Mouse (Mus musculus) MEL (cell line): ENCODE data around the gene Mgat4c. TPM values are rescaled to one million over a fixed set of nuclear protein-coding genes. Genes with fewer than 3 reads are reported as not detected.

ENCODE experiments used
- DNase-seq: peaks from one replicate; pipeline ENCODE4 v3.0.0; 2011; ENCODE audit warnings: low read depth, low spot score
- H3K27ac ChIP-seq: 2 replicates; pipeline ENCODE4 v1.5.1; 2012; ENCODE audit warnings: low read depth, mild to moderate bottlenecking, control low read depth, low read length, moderate library complexity; ENCODE audit not compliant: control insufficient read depth
- H3K27me3 ChIP-seq, 2 experiments: fragments of 150-350 bp in 1 of 2; sonication (generic) in 1 of 2; 2 replicates each; pipeline ENCODE4 v1.6.1; 2012; ENCODE audit warnings: low read length in 2 of 2, mild to moderate bottlenecking in 2 of 2, improper control_type of control experiment in 1 of 2, moderate library complexity in 1 of 2; ENCODE audit not compliant: insufficient read depth in 2 of 2, control insufficient read depth in 1 of 2
- H3K36me3 ChIP-seq, 2 experiments: 2 replicates each; pipeline ENCODE4 v1.6.1; 2012 to 2014; ENCODE audit warnings: low read length in 2 of 2, improper control_type of control experiment in 1 of 2, inconsistent platforms in 1 of 2, mild to moderate bottlenecking in 1 of 2; ENCODE audit not compliant: insufficient read depth in 2 of 2, control insufficient read depth in 1 of 2
- H3K4me1 ChIP-seq, 2 experiments: fragments of 150-350 bp in 1 of 2; sonication (generic) in 1 of 2; 2 replicates each; pipeline ENCODE4 v1.6.1; 2012; ENCODE audit warnings: low read length in 2 of 2, improper control_type of control experiment in 1 of 2, mild to moderate bottlenecking in 1 of 2; ENCODE audit not compliant: insufficient read depth in 2 of 2, control insufficient read depth in 1 of 2
- H3K4me3 ChIP-seq, 2 experiments: fragments of 150-350 bp in 1 of 2; sonication (generic) in 1 of 2; 2 replicates each; pipeline ENCODE4 v1.5.1; 2012; ENCODE audit warnings: low read depth in 2 of 2, low read length in 2 of 2, mild to moderate bottlenecking in 2 of 2, moderate library complexity in 2 of 2, control low read depth in 1 of 2, improper control_type of control experiment in 1 of 2; ENCODE audit not compliant: control insufficient read depth in 1 of 2, insufficient read depth in 1 of 2
- H3K79me2 ChIP-seq: 2 replicates; pipeline ENCODE4 v1.6.1; 2012; ENCODE audit warnings: mild to moderate bottlenecking, low read length, moderate library complexity; ENCODE audit not compliant: control insufficient read depth, poor library complexity, insufficient read depth
- H3K9ac ChIP-seq: 2 replicates; pipeline ENCODE4 v1.6.1; 2012; ENCODE audit warnings: low read depth, mild to moderate bottlenecking, control low read depth, low read length, moderate library complexity; ENCODE audit not compliant: control insufficient read depth, poor library complexity, severe bottlenecking
- H3K9me3 ChIP-seq: fragments of 150-350 bp; sonication (generic); replicated peaks from 2 replicates; pipeline ENCODE4 v1.6.1; 2012; ENCODE audit warnings: mild to moderate bottlenecking, low read length, improper control_type of control experiment, moderate library complexity; ENCODE audit not compliant: insufficient read depth
- BHLHE40 ChIP-seq: IDR thresholded peaks from 2 replicates; pipeline ENCODE4 v1.6.1; 2012; ENCODE audit warnings: low read depth, mild to moderate bottlenecking, inconsistent platforms, low read length, improper control_type of control experiment, borderline replicate concordance
- CHD1 ChIP-seq: IDR thresholded peaks from 2 replicates; pipeline ENCODE4 v1.6.1; 2012; ENCODE audit warnings: low read depth, mild to moderate bottlenecking, inconsistent platforms, low read length, improper control_type of control experiment
- CHD2 ChIP-seq: IDR thresholded peaks from 2 replicates; pipeline ENCODE4 v1.6.1; 2011; ENCODE audit warnings: low read length, improper control_type of control experiment
- ELF1 ChIP-seq: IDR thresholded peaks from 2 replicates; pipeline ENCODE4 v1.6.1; 2014; ENCODE audit warnings: low read depth, mild to moderate bottlenecking, inconsistent platforms, low read length, improper control_type of control experiment, moderate library complexity
- EP300 ChIP-seq, 2 experiments: IDR thresholded peaks; 2 replicates each; pipeline ENCODE4 v1.6.1; 2011; ENCODE audit warnings: improper control_type of control experiment in 2 of 2, low read length in 2 of 2, low read depth in 1 of 2, mild to moderate bottlenecking in 1 of 2
- ETS1 ChIP-seq: IDR thresholded peaks from 2 replicates; pipeline ENCODE4 v1.6.1; 2012; ENCODE audit warnings: low read depth, mild to moderate bottlenecking, inconsistent platforms, low read length, improper control_type of control experiment, moderate library complexity
- GATA1 ChIP-seq: IDR thresholded peaks from 2 replicates; pipeline ENCODE4 v1.6.1; 2011; ENCODE audit warnings: low read depth, low read length, improper control_type of control experiment
- HCFC1 ChIP-seq: IDR thresholded peaks from 2 replicates; pipeline ENCODE4 v1.6.1; 2012; ENCODE audit warnings: low read depth, mild to moderate bottlenecking, inconsistent platforms, low read length, improper control_type of control experiment, moderate library complexity
- MAFK ChIP-seq: IDR thresholded peaks from 2 replicates; pipeline ENCODE4 v1.6.1; 2011; ENCODE audit warnings: low read depth, mild to moderate bottlenecking, low read length, improper control_type of control experiment, borderline replicate concordance
- MYB ChIP-seq: IDR thresholded peaks from 2 replicates; pipeline ENCODE4 v1.6.1; 2011; ENCODE audit warnings: mild to moderate bottlenecking, low read depth, low read length, improper control_type of control experiment
- MYC ChIP-seq: IDR thresholded peaks from 2 replicates; pipeline ENCODE4 v1.6.1; 2011; ENCODE audit warnings: low read depth, mild to moderate bottlenecking, low read length, improper control_type of control experiment, moderate library complexity
- POLR2A ChIP-seq, 2 experiments: IDR thresholded peaks; 2 replicates each; pipeline ENCODE4 v1.6.1; 2011 to 2012; ENCODE audit warnings: low read length in 2 of 2, mild to moderate bottlenecking in 2 of 2, control low read depth in 1 of 2, improper control_type of control experiment in 1 of 2, low read depth in 1 of 2, moderate library complexity in 1 of 2; ENCODE audit not compliant: control insufficient read depth in 1 of 2, insufficient read depth in 1 of 2, poor library complexity in 1 of 2
- RCOR1 ChIP-seq: IDR thresholded peaks from 2 replicates; pipeline ENCODE4 v1.6.1; 2012; ENCODE audit warnings: low read depth, mild to moderate bottlenecking, inconsistent platforms, low read length, improper control_type of control experiment
- SIN3A ChIP-seq: IDR thresholded peaks from 2 replicates; pipeline ENCODE4 v1.6.1; 2012; ENCODE audit warnings: low read length, improper control_type of control experiment, inconsistent platforms
- TBP ChIP-seq: IDR thresholded peaks from 2 replicates; pipeline ENCODE4 v1.8.0; 2011; ENCODE audit warnings: low read depth, low read length, improper control_type of control experiment
- UBTF ChIP-seq: IDR thresholded peaks from 2 replicates; pipeline ENCODE4 v1.6.1; 2012; ENCODE audit warnings: low read depth, mild to moderate bottlenecking, inconsistent platforms, low read length, improper control_type of control experiment, moderate library complexity, borderline replicate concordance; ENCODE audit not compliant: insufficient read depth
- ZC3H11A ChIP-seq: IDR thresholded peaks from 2 replicates; pipeline ENCODE4 v1.6.1; 2012; ENCODE audit warnings: low read depth, mild to moderate bottlenecking, inconsistent platforms, low read length, improper control_type of control experiment
- ZMIZ1 ChIP-seq: IDR thresholded peaks from 2 replicates; pipeline ENCODE4 v1.6.1; 2012; ENCODE audit warnings: low read depth, mild to moderate bottlenecking, inconsistent platforms, low read length, improper control_type of control experiment, moderate library complexity
- ZNF384 ChIP-seq: IDR thresholded peaks from 2 replicates; pipeline ENCODE4 v1.6.1; 2012; ENCODE audit warnings: low read depth, mild to moderate bottlenecking, inconsistent platforms, low read length, improper control_type of control experiment
- polyA plus RNA-seq, 2 experiments: library from polyadenylated mRNA; stranded (reverse) in 1 of 2; unstranded in 1 of 2; fragments of >175 nt in 1 of 2; fragments of >200 nt in 1 of 2; gene quantifications; 2 replicates each; pipeline versions ENCODE4 v1.2.1 to v1.2.4; 2012; ENCODE audit warnings: low replicate concordance in 2 of 2, low read depth in 1 of 2; ENCODE audit not compliant: insufficient read length in 2 of 2, insufficient read depth in 1 of 2, missing spikeins in 1 of 2
- total RNA-seq: library from RNA; depleted of rRNA; stranded (reverse); fragments of 300-350 nt; gene quantifications from 2 replicates; pipeline ENCODE4 v1.2.3, GENCODE M21; 2012

The Mgat4c gene
- total and polyA plus RNA-seq, 3 experiments, result 0.36 to 3.0 TPM; not detected in 1

- Histone ChIP-seq H3K79me2 (no peaks in the 10 kb centered on the region), H3K36me3 (no peaks in the 10 kb centered on the region), H3K4me3 (no peak overlapping the region), H3K27me3 (no peaks in the 10 kb centered on the region), H3K4me1 (no peaks in the 10 kb centered on the region), H3K27ac (no peak overlapping the region), H3K9ac (no peak overlapping the region), H3K9me3 (no peaks in the 10 kb centered on the region)
- TF ChIP-seq CHD2, result no peak
- no peak for TF ChIP-seq EP300 (IDR thresholded peaks at IDR 0.05; ENCODE audit: low read depth in 1 of 2, low read length in 2 of 2)
- TF ChIP-seq UBTF, result no peak
- TF ChIP-seq HCFC1, result no peak
- TF ChIP-seq ELF1, result no peak
- TF ChIP-seq TBP, result no peak
- TF ChIP-seq ETS1, result no peak
- TF ChIP-seq RCOR1, result no peak
- TF ChIP-seq GATA1, result no peak
- TF ChIP-seq ZMIZ1, result no peak
- no peak for TF ChIP-seq BHLHE40
- TF ChIP-seq MYB, result no peak
- no peak for TF ChIP-seq MYC
- DNase-seq, result no peak
Measured at GRCm38 (mm10) chr10:102244601-102245000, 563.3 kb downstream of the Mgat4c start.

DNA sequence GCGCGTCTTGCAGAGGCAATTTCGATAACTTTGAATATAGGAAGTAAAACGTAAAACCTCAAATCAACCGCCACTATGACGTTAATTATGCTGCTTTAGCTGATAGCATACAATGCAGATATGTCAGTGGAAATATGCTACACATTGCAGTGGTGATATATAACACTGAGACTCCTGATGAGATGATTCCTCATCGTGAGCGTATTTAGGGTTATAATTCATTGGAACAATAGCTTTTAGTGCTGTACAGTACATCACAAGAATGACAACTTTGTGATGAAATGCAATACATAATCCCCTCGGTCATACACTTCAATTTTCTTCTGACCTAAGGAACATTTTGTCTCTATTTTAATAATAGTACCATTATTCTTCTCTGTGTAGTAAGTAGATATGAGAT is 564.0 kb downstream of the Mgat4c start:
- no peaks in the 10 kb centered on the region for H3K4me1 ChIP-seq
- DNase-seq, result no peak
- H3K27ac ChIP-seq, result no peak overlapping the region
- H3K79me2 ChIP-seq, result no peaks in the 10 kb centered on the region
- H3K4me3 ChIP-seq, result no peak overlapping the region
- no peaks in the 10 kb centered on the region for H3K9me3 ChIP-seq
- TF ChIP-seq EP300 (IDR thresholded peaks at IDR 0.05; ENCODE audit: low read depth in 1 of 2, low read length in 2 of 2) (0 out of 4 replicates have a peak, but pooled peaks of 1 of the 2 experiments have one; percentile 23), MAFK (no peak), CHD2 (no peak), ZNF384 (no peak), ZC3H11A (no peak), CHD1 (no peak), SIN3A (no peak), POLR2A (IDR thresholded peaks at IDR 0.05; ENCODE audit: control insufficient read depth in 1 of 2, insufficient read depth in 1 of 2, low read depth in 1 of 2, low read length in 2 of 2, poor library complexity in 1 of 2) (no peak), RCOR1 (no peak)
- no peaks in the 10 kb centered on the region for H3K36me3 ChIP-seq
- no peaks in the 10 kb centered on the region for H3K27me3 ChIP-seq
- H3K9ac ChIP-seq, result no peak overlapping the region
